Mouse (Mus musculus) bone marrow, adult 2 months (tissue): ENCODE measurements around the gene Fez2.
A peak's percentile ranks its signal among the peaks of the same experiment; 100 is the strongest.

Experiments
- CTCF ChIP-seq: fragments of 200-500 bp; IDR thresholded peaks from 2 replicates; pipeline ENCODE4 v1.5.1; 2011; ENCODE audit warnings: low read length, control low read depth; ENCODE audit not compliant: control insufficient read depth, insufficient read depth
- POLR2A ChIP-seq: fragments of 200-500 bp; IDR thresholded peaks from 2 replicates; pipeline ENCODE4 v1.6.1; 2011; ENCODE audit warnings: low read depth, mild to moderate bottlenecking, control low read depth, low read length, borderline replicate concordance; ENCODE audit not compliant: control insufficient read depth

GRCm38 (mm10) chr17:78430374-78430773, 12.4 kb upstream of the Fez2 start:
- TF ChIP-seq CTCF (peak; percentile 44; the same call in 1 of the 2 replicates), POLR2A (no peak)
